Mouse (Mus musculus): ENCODE data around the gene Patz1. TPM values are rescaled to one million over a fixed set of nuclear protein-coding genes. Genes with fewer than 3 reads are reported as not detected.

The Patz1 gene
- polyA plus RNA-seq (2012; rRNA removed) (52.0 and 60.2 TPM in 2 replicates), polyA plus RNA-seq (2014; fragmentation: Nextera tagmentation; extraction: Ambion mirVana) (40.8 and 44.2 TPM in 2 replicates)

- WGBS, result under 1% methylated on average over 41 of the region's 41 CpGs
- DNase-seq (ENCODE audit: low spot score) (peak; percentile 66), ATAC-seq (ENCODE audit: low FRiP score, low read depth) (peak; percentile 8)
- H3K9ac ChIP-seq (ENCODE audit: low read depth, low read length, severe bottlenecking), result peak within 1 kb of the TSS; percentile 96
- H3K4me3 ChIP-seq (replicated peaks; ENCODE audit: low read length), result peak within 1 kb of the TSS; percentile 85
- H3K9me3 ChIP-seq (ENCODE audit: control insufficient read depth, low read length), result no peaks in the 10 kb centered on the region
- peak; percentile 42; the same call in 1 of the 2 replicates for TF ChIP-seq POLR2A (IDR thresholded peaks at IDR 0.05; ENCODE audit: borderline replicate concordance, extremely low read depth, insufficient read depth, insufficient read length)
- H3K27me3 ChIP-seq (ENCODE audit: control insufficient read depth, insufficient read depth, low read length), result no peaks in the 10 kb centered on the region
- H3K27ac ChIP-seq (replicated peaks; ENCODE audit: low read depth, low read length), result peak within 1 kb of the TSS; percentile 100
- H3K4me2 ChIP-seq (replicated peaks; ENCODE audit: low read depth, low read length, severe bottlenecking), result peak within 1 kb of the TSS; percentile 99
- H3K36me3 ChIP-seq (ENCODE audit: control insufficient read depth, insufficient read depth, low read length), result peaks cover 14% of the 10 kb centered on the region
- H3K4me1 ChIP-seq (ENCODE audit: control insufficient read depth, insufficient read depth, low read length), result peaks cover 17% of the 10 kb centered on the region
Observed at GRCm38 (mm10) chr11:3288521-3289301, at the start of gene Patz1. Gene Patz1 (plus strand): TSS chr11:3288874.

- no peaks in the 10 kb centered on the region for H3K9me3 ChIP-seq (ENCODE audit: control insufficient read depth, low read length)
- peaks cover 92% of the 10 kb centered on the region for H3K36me3 ChIP-seq (ENCODE audit: control insufficient read depth, insufficient read depth, low read length)
- no peaks in the 10 kb centered on the region for H3K4me1 ChIP-seq (ENCODE audit: control insufficient read depth, insufficient read depth, low read length)
- H3K4me2 ChIP-seq (replicated peaks; ENCODE audit: low read depth, low read length, severe bottlenecking), result no peak overlapping the region
- no peak for DNase-seq (ENCODE audit: low spot score)
- no peak overlapping the region for H3K27ac ChIP-seq (replicated peaks; ENCODE audit: low read depth, low read length)
- H3K27me3 ChIP-seq (ENCODE audit: control insufficient read depth, insufficient read depth, low read length), result no peaks in the 10 kb centered on the region
- H3K4me3 ChIP-seq (replicated peaks; ENCODE audit: low read length), result no peak overlapping the region
- 96% methylated on average over 7 of the region's 7 CpGs for WGBS
- H3K9ac ChIP-seq (ENCODE audit: low read depth, low read length, severe bottlenecking), result no peak overlapping the region
- no peak for ATAC-seq (ENCODE audit: low FRiP score, low read depth)
- TF ChIP-seq POLR2A (IDR thresholded peaks at IDR 0.05; ENCODE audit: borderline replicate concordance, extremely low read depth, insufficient read depth, insufficient read length), result no peak
Observed at GRCm38 (mm10) chr11:3242395-3242794, 46.3 kb upstream of the Patz1 start.

- H3K4me3 ChIP-seq (replicated peaks; ENCODE audit: low read length), result no peak overlapping the region
- H3K9me3 ChIP-seq (ENCODE audit: control insufficient read depth, low read length), result no peaks in the 10 kb centered on the region
- no peaks in the 10 kb centered on the region for H3K4me1 ChIP-seq (ENCODE audit: control insufficient read depth, insufficient read depth, low read length)
- H3K27ac ChIP-seq (replicated peaks; ENCODE audit: low read depth, low read length), result no peak overlapping the region
- no peak overlapping the region for H3K9ac ChIP-seq (ENCODE audit: low read depth, low read length, severe bottlenecking)
- peaks cover 91% of the 10 kb centered on the region for H3K36me3 ChIP-seq (ENCODE audit: control insufficient read depth, insufficient read depth, low read length)
- no peak for TF ChIP-seq POLR2A (IDR thresholded peaks at IDR 0.05; ENCODE audit: borderline replicate concordance, extremely low read depth, insufficient read depth, insufficient read length)
- WGBS, result 85% methylated on average over 4 of the region's 4 CpGs
- no peak for DNase-seq (ENCODE audit: low spot score)
- no peak overlapping the region for H3K4me2 ChIP-seq (replicated peaks; ENCODE audit: low read depth, low read length, severe bottlenecking)
- no peaks in the 10 kb centered on the region for H3K27me3 ChIP-seq (ENCODE audit: control insufficient read depth, insufficient read depth, low read length)
- no peak for ATAC-seq (ENCODE audit: low FRiP score, low read depth)
Observed at GRCm38 (mm10) chr11:3243771-3244170, 44.9 kb upstream of the Patz1 start.

GRCm38 (mm10) chr11:3247387-3247786 is 41.3 kb upstream of the Patz1 start:
- no peak overlapping the region for H3K9ac ChIP-seq (ENCODE audit: low read depth, low read length, severe bottlenecking)

GRCm38 (mm10) chr11:3259537-3259936 is 29.1 kb upstream of the Patz1 start:
- Histone ChIP-seq H3K27ac (replicated peaks; ENCODE audit: low read depth, low read length) (no peak overlapping the region), H3K9me3 (ENCODE audit: control insufficient read depth, low read length) (no peaks in the 10 kb centered on the region), H3K27me3 (ENCODE audit: control insufficient read depth, insufficient read depth, low read length) (no peaks in the 10 kb centered on the region), H3K4me3 (replicated peaks; ENCODE audit: low read length) (no peak overlapping the region), H3K36me3 (ENCODE audit: control insufficient read depth, insufficient read depth, low read length) (peaks cover 89% of the 10 kb centered on the region), H3K4me2 (replicated peaks; ENCODE audit: low read depth, low read length, severe bottlenecking) (no peak overlapping the region), H3K9ac (ENCODE audit: low read depth, low read length, severe bottlenecking) (no peak overlapping the region), H3K4me1 (ENCODE audit: control insufficient read depth, insufficient read depth, low read length) (no peaks in the 10 kb centered on the region)
- ATAC-seq (ENCODE audit: low FRiP score, low read depth) (no peak), DNase-seq (ENCODE audit: low spot score) (no peak)
- 94% methylated on average over 1 of the region's 1 CpGs for WGBS
- TF ChIP-seq POLR2A (IDR thresholded peaks at IDR 0.05; ENCODE audit: borderline replicate concordance, extremely low read depth, insufficient read depth, insufficient read length), result no peak

More at GRCm38 (mm10) chr11:3247387-3247786, 41.3 kb upstream of the Patz1 start:
- ATAC-seq (ENCODE audit: low FRiP score, low read depth) (no peak), DNase-seq (ENCODE audit: low spot score) (no peak)
- no peak overlapping the region for H3K4me3 ChIP-seq (replicated peaks; ENCODE audit: low read length)
- H3K36me3 ChIP-seq (ENCODE audit: control insufficient read depth, insufficient read depth, low read length), result peaks cover 96% of the 10 kb centered on the region
- WGBS, result 91% methylated on average over 2 of the region's 2 CpGs
- no peaks in the 10 kb centered on the region for H3K9me3 ChIP-seq (ENCODE audit: control insufficient read depth, low read length)
- no peak overlapping the region for H3K27ac ChIP-seq (replicated peaks; ENCODE audit: low read depth, low read length)
- no peak overlapping the region for H3K4me2 ChIP-seq (replicated peaks; ENCODE audit: low read depth, low read length, severe bottlenecking)
- H3K4me1 ChIP-seq (ENCODE audit: control insufficient read depth, insufficient read depth, low read length), result no peaks in the 10 kb centered on the region
- no peaks in the 10 kb centered on the region for H3K27me3 ChIP-seq (ENCODE audit: control insufficient read depth, insufficient read depth, low read length)
- TF ChIP-seq POLR2A (IDR thresholded peaks at IDR 0.05; ENCODE audit: borderline replicate concordance, extremely low read depth, insufficient read depth, insufficient read length), result no peak
